Mouse (Mus musculus): ENCODE results near the gene Dgki. TPM values are rescaled to one million over a fixed set of nuclear protein-coding genes. Genes with fewer than 3 reads are reported as not detected.

Dgki gene
- polyA plus RNA-seq, 1 experiment = not detected

GRCm38 (mm10) chr6:37276181-37276580, 23.8 kb downstream of the Dgki start:
- H3K27ac ChIP-seq (ENCODE audit: insufficient read depth, low read depth, low read length) = no peak overlapping the region
- H3K4me3 ChIP-seq (ENCODE audit: insufficient read depth, low read length) = no peak overlapping the region
- no peaks in the 10 kb centered on the region for H3K4me1 ChIP-seq (ENCODE audit: control insufficient read depth, insufficient read depth, low read length)
- TF ChIP-seq POLR2A (IDR thresholded peaks at IDR 0.05; ENCODE audit: borderline replicate concordance, low read depth, low read length) (no peak), CTCF (IDR thresholded peaks at IDR 0.05; ENCODE audit: low read depth, low read length) (no peak)

- H3K4me1 ChIP-seq (ENCODE audit: control insufficient read depth, insufficient read depth, low read length) = no peaks in the 10 kb centered on the region
- H3K27ac ChIP-seq (ENCODE audit: insufficient read depth, low read depth, low read length) = no peak overlapping the region
- no peak for TF ChIP-seq CTCF (IDR thresholded peaks at IDR 0.05; ENCODE audit: low read depth, low read length)
- TF ChIP-seq POLR2A (IDR thresholded peaks at IDR 0.05; ENCODE audit: borderline replicate concordance, low read depth, low read length) = no peak
- no peak overlapping the region for H3K4me3 ChIP-seq (ENCODE audit: insufficient read depth, low read length)
Measured at GRCm38 (mm10) chr6:37270905-37271591, 28.9 kb downstream of the Dgki start.

GRCm38 (mm10) chr6:37268589-37268988, 31.4 kb downstream of the Dgki start:
- TF ChIP-seq POLR2A (IDR thresholded peaks at IDR 0.05; ENCODE audit: borderline replicate concordance, low read depth, low read length) (no peak), CTCF (IDR thresholded peaks at IDR 0.05; ENCODE audit: low read depth, low read length) (no peak)
- Histone ChIP-seq H3K27ac (ENCODE audit: insufficient read depth, low read depth, low read length) (no peak overlapping the region), H3K4me3 (ENCODE audit: insufficient read depth, low read length) (no peak overlapping the region), H3K4me1 (ENCODE audit: control insufficient read depth, insufficient read depth, low read length) (no peaks in the 10 kb centered on the region)

DNA sequence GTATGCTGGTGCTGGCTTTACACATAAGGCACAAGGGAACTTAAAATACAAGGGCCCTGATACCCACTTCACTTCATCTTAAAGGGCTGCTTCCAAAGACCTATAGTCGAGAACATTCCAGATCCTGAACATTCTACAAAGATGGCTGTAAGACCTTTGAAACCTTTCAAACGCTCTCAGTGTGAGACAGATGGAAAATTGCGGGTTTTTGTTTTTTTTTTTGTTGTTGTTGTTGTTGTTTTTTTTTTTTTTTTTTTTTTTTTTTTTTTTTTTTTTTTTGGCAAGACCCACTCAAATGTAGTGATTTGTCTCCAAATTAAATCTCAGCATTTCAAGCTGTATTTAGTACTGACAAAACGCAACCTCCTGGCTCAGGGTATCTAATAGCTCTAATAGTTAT, 32.0 kb downstream of the Dgki start:
- no peak for TF ChIP-seq CTCF (IDR thresholded peaks at IDR 0.05; ENCODE audit: low read depth, low read length)
- no peak for TF ChIP-seq POLR2A (IDR thresholded peaks at IDR 0.05; ENCODE audit: borderline replicate concordance, low read depth, low read length)
- Histone ChIP-seq H3K27ac (ENCODE audit: insufficient read depth, low read depth, low read length) (no peak overlapping the region), H3K4me1 (ENCODE audit: control insufficient read depth, insufficient read depth, low read length) (no peaks in the 10 kb centered on the region), H3K4me3 (ENCODE audit: insufficient read depth, low read length) (no peak overlapping the region)

DNA sequence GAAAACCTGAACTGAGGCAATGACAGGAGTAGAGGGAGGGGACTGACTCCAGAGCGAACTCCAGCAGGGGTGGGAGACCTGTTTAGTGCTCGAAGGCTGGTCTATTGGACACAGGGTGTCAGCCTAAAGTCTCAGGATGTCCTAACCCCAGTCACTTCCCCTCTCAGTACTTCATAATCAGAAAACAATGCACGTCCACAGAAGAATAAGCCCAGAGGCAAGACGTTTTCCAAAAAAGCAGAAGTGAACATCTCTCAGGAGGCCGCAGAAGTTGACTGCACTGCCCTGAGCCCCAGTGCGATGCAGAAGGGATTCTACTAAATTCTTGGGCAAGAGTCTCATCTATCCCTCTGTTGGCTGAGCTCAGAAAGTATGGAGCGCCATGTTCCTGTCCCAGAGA, 37.5 kb downstream of the Dgki start:
- TF ChIP-seq CTCF (IDR thresholded peaks at IDR 0.05; ENCODE audit: low read depth, low read length) = no peak
- TF ChIP-seq POLR2A (IDR thresholded peaks at IDR 0.05; ENCODE audit: borderline replicate concordance, low read depth, low read length) = no peak
- Histone ChIP-seq H3K4me3 (ENCODE audit: insufficient read depth, low read length) (no peak overlapping the region), H3K4me1 (ENCODE audit: control insufficient read depth, insufficient read depth, low read length) (peaks cover 8% of the 10 kb centered on the region), H3K27ac (ENCODE audit: insufficient read depth, low read depth, low read length) (no peak overlapping the region)

- no peak overlapping the region for H3K4me3 ChIP-seq (ENCODE audit: insufficient read depth, low read length)
- TF ChIP-seq CTCF (IDR thresholded peaks at IDR 0.05; ENCODE audit: low read depth, low read length) (no peak), POLR2A (IDR thresholded peaks at IDR 0.05; ENCODE audit: borderline replicate concordance, low read depth, low read length) (no peak)
- no peak overlapping the region for H3K27ac ChIP-seq (ENCODE audit: insufficient read depth, low read depth, low read length)
- H3K4me1 ChIP-seq (ENCODE audit: control insufficient read depth, insufficient read depth, low read length) = peaks cover 8% of the 10 kb centered on the region
Measured at GRCm38 (mm10) chr6:37261236-37261852, 38.6 kb downstream of the Dgki start.

DNA sequence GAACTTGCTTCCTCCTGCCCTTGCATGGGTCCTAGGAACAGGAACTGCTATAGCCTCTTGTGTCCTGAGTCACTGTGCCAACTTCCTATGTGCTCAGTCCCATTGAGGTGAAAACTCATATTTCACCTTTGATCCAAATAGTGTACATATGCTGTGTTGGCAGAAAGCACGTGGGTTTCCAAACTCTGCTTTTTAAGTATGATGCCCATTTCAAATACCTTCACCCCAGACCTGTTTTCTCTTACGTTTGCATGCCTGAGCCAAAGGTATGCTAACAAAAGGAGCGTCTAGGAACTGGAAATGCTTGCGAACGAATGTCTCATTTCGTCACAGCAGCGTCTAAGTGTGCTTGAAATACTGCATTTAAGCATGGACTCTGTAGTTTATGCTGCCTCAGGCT, 41.3 kb downstream of the Dgki start:
- no peak overlapping the region for H3K27ac ChIP-seq (ENCODE audit: insufficient read depth, low read depth, low read length)
- no peak overlapping the region for H3K4me3 ChIP-seq (ENCODE audit: insufficient read depth, low read length)
- TF ChIP-seq CTCF (IDR thresholded peaks at IDR 0.05; ENCODE audit: low read depth, low read length) (no peak), POLR2A (IDR thresholded peaks at IDR 0.05; ENCODE audit: borderline replicate concordance, low read depth, low read length) (no peak)
- H3K4me1 ChIP-seq (ENCODE audit: control insufficient read depth, insufficient read depth, low read length) = peaks cover 8% of the 10 kb centered on the region

DNA sequence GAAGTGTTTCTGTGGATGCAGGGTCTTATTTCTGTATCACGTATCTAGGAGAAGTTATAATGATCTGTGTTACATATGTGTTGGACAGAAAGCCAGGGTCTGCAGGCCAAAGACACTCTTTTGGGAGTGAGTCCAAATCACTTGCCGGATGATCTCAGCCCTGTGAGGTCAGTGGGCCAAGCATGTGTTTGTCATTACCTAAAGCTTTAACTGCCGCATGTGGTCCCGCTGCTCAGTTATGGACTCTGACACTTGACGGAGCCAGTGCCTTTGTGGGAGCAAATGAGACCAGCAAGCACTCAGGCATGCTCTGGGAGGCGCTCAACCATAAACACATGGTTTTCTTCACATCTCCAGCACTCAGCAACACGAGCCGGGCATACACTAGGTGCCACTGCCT, 45.8 kb downstream of the Dgki start:
- peaks cover 6% of the 10 kb centered on the region for H3K4me1 ChIP-seq (ENCODE audit: control insufficient read depth, insufficient read depth, low read length)
- TF ChIP-seq CTCF (IDR thresholded peaks at IDR 0.05; ENCODE audit: low read depth, low read length) = no peak
- TF ChIP-seq POLR2A (IDR thresholded peaks at IDR 0.05; ENCODE audit: borderline replicate concordance, low read depth, low read length) = no peak
- no peak overlapping the region for H3K27ac ChIP-seq (ENCODE audit: insufficient read depth, low read depth, low read length)
- H3K4me3 ChIP-seq (ENCODE audit: insufficient read depth, low read length) = no peak overlapping the region

GRCm38 (mm10) chr6:37252536-37252935, 47.4 kb downstream of the Dgki start:
- no peak overlapping the region for H3K27ac ChIP-seq (ENCODE audit: insufficient read depth, low read depth, low read length)
- TF ChIP-seq POLR2A (IDR thresholded peaks at IDR 0.05; ENCODE audit: borderline replicate concordance, low read depth, low read length) = no peak
- TF ChIP-seq CTCF (IDR thresholded peaks at IDR 0.05; ENCODE audit: low read depth, low read length) = no peak
- H3K4me3 ChIP-seq (ENCODE audit: insufficient read depth, low read length) = no peak overlapping the region
- no peaks in the 10 kb centered on the region for H3K4me1 ChIP-seq (ENCODE audit: control insufficient read depth, insufficient read depth, low read length)

GRCm38 (mm10) chr6:37250671-37251070, 49.3 kb downstream of the Dgki start:
- H3K4me3 ChIP-seq (ENCODE audit: insufficient read depth, low read length) = no peak overlapping the region
- no peaks in the 10 kb centered on the region for H3K4me1 ChIP-seq (ENCODE audit: control insufficient read depth, insufficient read depth, low read length)
- TF ChIP-seq POLR2A (IDR thresholded peaks at IDR 0.05; ENCODE audit: borderline replicate concordance, low read depth, low read length) (no peak), CTCF (IDR thresholded peaks at IDR 0.05; ENCODE audit: low read depth, low read length) (no peak)
- no peak overlapping the region for H3K27ac ChIP-seq (ENCODE audit: insufficient read depth, low read depth, low read length)
